Mouse (Mus musculus): ENCODE data around the gene Aatk. TPM values are rescaled to one million over a fixed set of nuclear protein-coding genes. Genes with fewer than 3 reads are reported as not detected.
A peak's percentile ranks its signal among the peaks of the same experiment; 100 is the strongest.

Gene Aatk
- polyA plus RNA-seq, 1 experiment from 2014 or later, result 1.3 TPM

DNA sequence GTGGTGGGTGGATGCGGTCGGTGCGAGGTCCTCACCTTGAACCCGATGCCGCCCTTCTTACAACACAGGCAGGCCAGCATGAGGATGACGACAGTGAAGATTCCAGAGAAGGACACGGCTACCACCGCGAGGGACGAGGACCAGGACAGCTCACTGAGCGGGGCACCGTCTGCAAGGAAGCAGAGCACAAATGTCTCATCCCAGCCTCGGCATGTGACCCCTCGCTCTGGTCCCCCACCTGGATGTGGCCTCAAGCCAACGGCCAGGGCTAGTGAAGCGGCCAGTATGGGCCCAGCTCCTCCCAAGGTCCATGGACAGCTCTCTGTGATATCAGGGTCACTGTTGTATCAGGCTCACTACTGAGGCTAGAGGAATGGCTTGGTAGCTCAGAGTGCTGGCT, 25.6 kb downstream of the Aatk start:
- H3K4me1 ChIP-seq (ENCODE audit: control insufficient read depth, insufficient read depth, low read length), result peaks cover 20% of the 10 kb centered on the region
- H3K36me3 ChIP-seq (ENCODE audit: control insufficient read depth, insufficient read depth, low read length), result no peaks in the 10 kb centered on the region
- H3K4me2 ChIP-seq, result no peak overlapping the region
- DNase-seq (ENCODE audit: low spot score, missing footprints), result no peak
- H3K27ac ChIP-seq (ENCODE audit: low read depth, low read length), result no peak overlapping the region
- no peak overlapping the region for H3K9ac ChIP-seq (ENCODE audit: low read length)
- 90% methylated on average over 16 of the region's 16 CpGs for WGBS
- no peaks in the 10 kb centered on the region for H3K9me3 ChIP-seq (ENCODE audit: control insufficient read depth, low read length)
- ATAC-seq (ENCODE audit: low FRiP score), result no peak
- no peak overlapping the region for H3K4me3 ChIP-seq (ENCODE audit: low read depth, low read length)
- H3K27me3 ChIP-seq (ENCODE audit: control insufficient read depth, insufficient read depth, low read length), result no peaks in the 10 kb centered on the region

DNA sequence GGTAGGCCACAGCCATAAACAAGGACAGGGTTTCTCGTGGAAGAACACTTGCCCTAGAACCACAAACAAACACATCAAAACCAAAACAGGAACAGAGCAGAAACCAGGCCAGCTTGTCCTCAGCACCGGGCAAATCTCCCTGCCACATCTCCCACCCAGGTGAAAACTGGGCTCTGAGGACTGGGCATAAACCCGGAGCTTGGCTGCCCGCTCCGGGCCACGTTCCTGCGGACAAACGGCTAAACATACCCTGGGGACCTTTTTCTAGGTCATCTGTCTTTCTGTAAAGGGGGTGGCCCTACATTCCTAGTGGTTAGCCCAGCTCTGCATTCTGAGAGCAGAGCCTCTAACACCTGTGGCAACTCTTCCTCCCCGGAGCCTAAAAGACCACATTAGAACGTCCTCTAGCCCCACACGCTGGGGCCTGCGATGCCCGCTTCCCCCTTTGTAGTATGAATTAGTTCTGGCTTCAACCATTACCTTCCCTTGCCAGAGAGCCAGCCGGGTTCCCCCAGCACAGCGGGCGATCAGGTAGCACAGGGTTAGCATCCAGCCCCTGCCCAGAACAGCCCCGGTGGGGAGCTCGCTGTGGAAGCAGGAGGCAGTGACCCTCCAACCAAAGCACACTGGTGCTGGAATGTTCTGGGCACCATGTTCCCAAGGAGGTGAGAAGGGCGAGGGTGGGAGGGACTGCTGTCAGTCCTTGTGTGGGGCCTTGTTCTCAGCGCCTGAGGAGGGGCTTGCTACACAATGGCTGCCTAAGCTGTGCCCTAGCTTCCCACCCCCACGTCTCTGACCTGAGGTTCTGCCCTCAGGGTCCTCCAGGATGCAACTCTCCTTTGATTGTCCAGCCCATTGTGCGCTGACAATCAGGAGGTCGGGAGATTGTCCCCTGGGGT, 27.2 kb downstream of the Aatk start:
- Histone ChIP-seq H3K4me3 (ENCODE audit: low read depth, low read length) (no peak overlapping the region), H3K36me3 (ENCODE audit: control insufficient read depth, insufficient read depth, low read length) (no peaks in the 10 kb centered on the region), H3K4me2 (no peak overlapping the region), H3K9ac (ENCODE audit: low read length) (no peak overlapping the region; the same call in 1 of the 2 replicates), H3K27ac (ENCODE audit: low read depth, low read length) (no peak overlapping the region), H3K27me3 (ENCODE audit: control insufficient read depth, insufficient read depth, low read length) (no peaks in the 10 kb centered on the region), H3K9me3 (ENCODE audit: control insufficient read depth, low read length) (no peaks in the 10 kb centered on the region), H3K4me1 (ENCODE audit: control insufficient read depth, insufficient read depth, low read length) (peaks cover 20% of the 10 kb centered on the region)
- 47% methylated on average over 23 of the region's 23 CpGs for WGBS
- DNase-seq (ENCODE audit: low spot score, missing footprints), result no peak
- peak; percentile 36; the same call in 1 of the 2 replicates for ATAC-seq (ENCODE audit: low FRiP score)

DNA sequence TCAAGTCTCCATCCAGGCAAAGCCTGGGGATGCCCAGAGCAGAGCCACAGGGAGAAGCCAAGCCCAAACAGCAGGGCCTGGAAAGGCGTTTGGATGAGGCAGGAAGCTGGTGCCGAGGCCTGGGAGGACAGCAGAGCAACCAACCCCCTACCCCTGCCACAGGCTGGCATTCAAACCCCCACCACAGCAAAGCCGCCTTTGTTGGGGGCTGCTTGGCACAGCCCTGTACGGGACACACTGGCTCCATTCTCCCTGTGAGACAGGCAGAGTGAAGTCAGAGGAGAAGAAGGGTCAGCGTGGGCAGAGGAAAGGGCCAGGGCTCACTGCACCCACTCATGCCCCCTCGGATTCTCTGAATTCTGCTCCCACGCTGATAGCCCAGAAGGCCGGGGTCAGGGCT, 30.0 kb downstream of the Aatk start:
- Histone ChIP-seq H3K27ac (ENCODE audit: low read depth, low read length) (no peak overlapping the region), H3K27me3 (ENCODE audit: control insufficient read depth, insufficient read depth, low read length) (no peaks in the 10 kb centered on the region; the same call in 1 of the 2 replicates), H3K36me3 (ENCODE audit: control insufficient read depth, insufficient read depth, low read length) (no peaks in the 10 kb centered on the region), H3K4me1 (ENCODE audit: control insufficient read depth, insufficient read depth, low read length) (peaks cover 20% of the 10 kb centered on the region), H3K9me3 (ENCODE audit: control insufficient read depth, low read length) (no peaks in the 10 kb centered on the region), H3K4me3 (ENCODE audit: low read depth, low read length) (no peak overlapping the region), H3K9ac (ENCODE audit: low read length) (no peak overlapping the region), H3K4me2 (no peak overlapping the region)
- DNase-seq (ENCODE audit: low spot score, missing footprints), result no peak
- 87% methylated on average over 8 of the region's 8 CpGs for whole genome bisulfite sequencing
- no peak for ATAC-seq (ENCODE audit: low FRiP score)

DNA sequence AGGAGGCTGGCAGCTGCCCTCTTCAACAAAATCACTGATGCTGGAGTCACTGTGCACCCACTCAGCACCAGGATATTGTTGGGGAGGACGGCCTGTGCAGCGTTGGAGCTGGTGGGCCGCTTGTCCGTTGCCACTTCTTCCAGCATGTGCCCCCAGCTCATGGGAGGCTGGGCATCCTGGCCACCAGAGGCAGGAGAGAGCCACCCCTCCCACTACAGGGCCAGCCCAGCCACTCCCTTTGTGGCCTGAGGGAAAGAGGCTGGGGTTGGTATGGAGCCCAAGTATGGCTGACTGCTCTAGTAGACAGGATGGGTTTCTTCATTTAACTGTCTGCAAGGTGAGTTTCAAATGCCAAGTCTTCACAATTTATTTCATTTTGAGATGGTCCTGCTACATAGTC, 32.2 kb downstream of the Aatk start:
- Histone ChIP-seq H3K4me2 (no peak overlapping the region), H3K4me1 (ENCODE audit: control insufficient read depth, insufficient read depth, low read length) (peaks cover 12% of the 10 kb centered on the region), H3K9me3 (ENCODE audit: control insufficient read depth, low read length) (no peaks in the 10 kb centered on the region), H3K36me3 (ENCODE audit: control insufficient read depth, insufficient read depth, low read length) (no peaks in the 10 kb centered on the region), H3K27me3 (ENCODE audit: control insufficient read depth, insufficient read depth, low read length) (no peaks in the 10 kb centered on the region; the same call in none of the 2 replicates), H3K9ac (ENCODE audit: low read length) (no peak overlapping the region; the same call in 1 of the 2 replicates), H3K27ac (ENCODE audit: low read depth, low read length) (no peak overlapping the region), H3K4me3 (ENCODE audit: low read depth, low read length) (no peak overlapping the region)
- no peak for ATAC-seq (ENCODE audit: low FRiP score)
- DNase-seq (ENCODE audit: low spot score, missing footprints), result no peak
- WGBS, result 88% methylated on average over 4 of the region's 4 CpGs

DNA sequence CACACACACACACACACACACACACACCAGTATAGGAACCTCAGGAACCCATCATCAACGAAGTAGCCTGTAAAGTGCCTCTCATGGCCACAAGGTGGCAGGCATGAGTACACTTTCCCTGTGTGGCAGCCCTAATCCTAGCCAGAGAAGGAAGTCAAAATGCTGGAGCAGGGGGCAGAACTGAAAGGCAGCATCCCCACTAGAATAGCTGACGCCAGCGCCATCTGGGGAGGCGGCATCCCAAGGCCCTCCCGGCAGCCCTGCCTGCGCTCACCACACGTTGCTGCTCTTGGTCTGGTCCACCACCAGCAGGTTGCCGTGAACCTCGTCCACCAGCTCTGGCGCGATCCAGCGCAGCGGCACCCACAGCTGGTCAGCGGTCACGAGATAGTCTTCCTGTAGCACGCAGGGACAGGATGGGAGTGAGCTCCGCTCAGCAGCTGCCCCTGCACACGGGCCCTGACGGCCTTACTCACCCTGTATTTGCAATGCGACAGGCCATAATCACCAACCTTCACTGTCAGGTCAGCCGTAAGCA, 33.7 kb downstream of the Aatk start:
- no peaks in the 10 kb centered on the region for H3K36me3 ChIP-seq (ENCODE audit: control insufficient read depth, insufficient read depth, low read length)
- peak overlapping the region; percentile 27; the same call in 1 of the 2 replicates for H3K4me3 ChIP-seq (ENCODE audit: low read depth, low read length)
- DNase-seq (ENCODE audit: low spot score, missing footprints), result peak; percentile 98
- peaks cover 8% of the 10 kb centered on the region for H3K4me1 ChIP-seq (ENCODE audit: control insufficient read depth, insufficient read depth, low read length)
- no peak overlapping the region for H3K27ac ChIP-seq (ENCODE audit: low read depth, low read length)
- 21% methylated on average over 21 of the region's 21 CpGs for WGBS
- H3K9ac ChIP-seq (ENCODE audit: low read length), result peak overlapping the region; percentile 61
- no peaks in the 10 kb centered on the region for H3K9me3 ChIP-seq (ENCODE audit: control insufficient read depth, low read length)
- ATAC-seq (ENCODE audit: low FRiP score), result peak; percentile 70
- H3K27me3 ChIP-seq (ENCODE audit: control insufficient read depth, insufficient read depth, low read length), result no peaks in the 10 kb centered on the region; the same call in none of the 2 replicates
- peak overlapping the region; percentile 53 for H3K4me2 ChIP-seq

DNA sequence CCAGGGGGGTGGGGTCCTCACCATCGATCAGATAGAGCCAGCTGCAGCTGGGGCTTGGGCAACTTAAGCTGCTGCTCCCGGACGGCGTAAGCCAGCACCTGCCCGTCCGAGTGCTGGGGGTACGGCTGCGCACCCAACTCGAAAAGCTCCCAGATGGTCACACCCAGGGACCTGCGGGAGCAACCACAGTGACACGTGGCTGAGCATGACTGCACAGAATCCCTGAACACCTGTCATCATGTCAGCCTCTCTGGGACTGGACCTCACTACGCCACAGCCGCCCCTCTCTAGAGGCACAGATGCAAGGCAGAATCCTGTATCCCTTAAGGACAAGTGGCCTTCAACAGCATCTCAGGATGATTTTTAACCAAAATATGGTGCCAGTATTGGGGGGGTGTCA, 34.3 kb downstream of the Aatk start:
- Histone ChIP-seq H3K9ac (ENCODE audit: low read length) (no peak overlapping the region), H3K4me3 (ENCODE audit: low read depth, low read length) (no peak overlapping the region), H3K36me3 (ENCODE audit: control insufficient read depth, insufficient read depth, low read length) (no peaks in the 10 kb centered on the region), H3K27me3 (ENCODE audit: control insufficient read depth, insufficient read depth, low read length) (no peaks in the 10 kb centered on the region; the same call in none of the 2 replicates), H3K9me3 (ENCODE audit: control insufficient read depth, low read length) (no peaks in the 10 kb centered on the region), H3K4me2 (no peak overlapping the region), H3K4me1 (ENCODE audit: control insufficient read depth, insufficient read depth, low read length) (peaks cover 8% of the 10 kb centered on the region), H3K27ac (ENCODE audit: low read depth, low read length) (no peak overlapping the region)
- 75% methylated on average over 13 of the region's 13 CpGs for whole genome bisulfite sequencing
- peak; percentile 33; the same call in 1 of the 2 replicates for ATAC-seq (ENCODE audit: low FRiP score)
- DNase-seq (ENCODE audit: low spot score, missing footprints), result no peak

DNA sequence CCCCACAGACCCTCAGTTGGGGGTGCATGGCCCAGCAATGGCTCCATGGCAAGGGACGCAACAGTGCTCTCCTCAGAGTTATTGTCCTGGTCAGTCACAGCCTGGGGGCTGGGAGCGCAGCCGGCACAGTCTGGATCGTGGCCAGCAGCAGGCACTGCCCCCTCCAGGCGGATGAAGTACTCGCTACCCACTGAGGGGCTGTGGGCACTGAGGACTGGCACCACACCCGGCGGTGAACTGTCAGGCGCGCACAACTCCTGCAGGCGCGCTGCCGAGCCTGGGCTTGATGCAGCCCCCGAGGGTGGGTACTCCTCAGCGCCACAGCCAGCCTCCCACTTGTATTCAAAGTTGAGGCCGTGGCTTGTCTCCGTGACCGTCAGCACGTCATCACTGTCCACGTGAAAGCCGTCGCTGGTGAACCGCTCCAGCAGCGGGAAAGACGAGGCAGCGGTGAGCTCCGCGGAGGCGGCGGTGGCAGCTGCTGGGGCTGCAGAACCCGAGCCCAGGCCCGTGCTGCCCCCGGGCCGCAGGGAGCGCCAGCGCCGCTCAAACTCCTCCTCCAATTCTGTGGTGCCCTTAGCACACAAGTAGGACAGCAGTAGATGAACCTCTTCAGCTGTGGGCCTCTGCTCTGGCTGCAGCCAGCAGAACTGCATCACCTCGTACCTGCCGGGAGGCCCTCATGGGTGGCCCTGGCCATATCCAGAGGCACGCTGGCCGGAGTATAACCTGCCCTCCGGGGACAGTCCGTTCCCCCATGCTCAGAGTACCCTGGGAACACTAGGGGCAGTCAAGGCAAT, 35.0 kb downstream of the Aatk start:
- H3K27ac ChIP-seq (ENCODE audit: low read depth, low read length), result no peak overlapping the region
- H3K4me1 ChIP-seq (ENCODE audit: control insufficient read depth, insufficient read depth, low read length), result peaks cover 8% of the 10 kb centered on the region
- ATAC-seq (ENCODE audit: low FRiP score) (peak; percentile 8; the same call in 1 of the 2 replicates), DNase-seq (ENCODE audit: low spot score, missing footprints) (no peak)
- H3K4me2 ChIP-seq, result peak overlapping the region; percentile 17; the same call in 1 of the 2 replicates
- H3K4me3 ChIP-seq (ENCODE audit: low read depth, low read length), result no peak overlapping the region
- no peak overlapping the region for H3K9ac ChIP-seq (ENCODE audit: low read length)
- no peaks in the 10 kb centered on the region; the same call in none of the 2 replicates for H3K27me3 ChIP-seq (ENCODE audit: control insufficient read depth, insufficient read depth, low read length)
- H3K36me3 ChIP-seq (ENCODE audit: control insufficient read depth, insufficient read depth, low read length), result no peaks in the 10 kb centered on the region
- H3K9me3 ChIP-seq (ENCODE audit: control insufficient read depth, low read length), result no peaks in the 10 kb centered on the region
- WGBS, result 42% methylated on average over 43 of the region's 43 CpGs

DNA sequence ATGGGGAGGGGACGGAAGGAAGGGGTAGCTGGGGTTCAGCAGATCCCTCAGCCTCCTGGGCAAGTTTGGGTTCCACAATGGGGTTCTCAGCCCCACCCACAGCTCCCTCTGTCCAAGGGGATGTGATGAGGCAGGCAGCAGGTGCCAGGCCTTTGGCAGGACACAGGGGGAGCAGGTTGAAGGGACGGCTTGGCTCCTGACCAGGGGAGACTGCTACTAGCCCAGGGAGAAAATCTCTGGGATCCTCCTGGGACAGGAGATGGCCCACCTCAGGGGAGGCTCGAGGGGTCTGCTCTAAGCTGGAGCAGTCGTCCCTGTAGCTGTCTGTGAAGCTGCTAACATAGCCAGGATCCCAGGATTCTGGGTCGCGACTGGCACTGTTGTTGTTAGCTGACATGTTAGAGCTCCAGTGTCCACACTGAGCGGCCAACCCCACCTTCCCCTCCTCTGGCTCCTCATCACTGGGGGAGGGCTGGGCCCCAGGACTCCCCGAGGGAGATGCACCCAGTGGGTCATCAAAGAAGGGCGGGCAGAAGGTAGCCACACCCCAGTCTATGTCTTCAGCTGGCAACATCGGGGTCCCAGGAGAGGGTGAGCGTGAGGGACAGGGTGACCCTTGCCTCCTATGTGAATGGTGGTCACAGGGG, 35.7 kb downstream of the Aatk start:
- 76% methylated on average over 11 of the region's 11 CpGs for WGBS
- Histone ChIP-seq H3K4me3 (ENCODE audit: low read depth, low read length) (no peak overlapping the region), H3K9ac (ENCODE audit: low read length) (no peak overlapping the region), H3K4me2 (no peak overlapping the region), H3K36me3 (ENCODE audit: control insufficient read depth, insufficient read depth, low read length) (no peaks in the 10 kb centered on the region), H3K4me1 (ENCODE audit: control insufficient read depth, insufficient read depth, low read length) (peaks cover 8% of the 10 kb centered on the region), H3K27me3 (ENCODE audit: control insufficient read depth, insufficient read depth, low read length) (no peaks in the 10 kb centered on the region; the same call in none of the 2 replicates), H3K27ac (ENCODE audit: low read depth, low read length) (no peak overlapping the region), H3K9me3 (ENCODE audit: control insufficient read depth, low read length) (no peaks in the 10 kb centered on the region)
- DNase-seq (ENCODE audit: low spot score, missing footprints) (no peak), ATAC-seq (ENCODE audit: low FRiP score) (no peak)
